Mouse (Mus musculus) liver, postnatal 0 days (tissue): ENCODE measurements around the gene Yy1.

Source experiments
- CTCF ChIP-seq: sonication (generic); IDR thresholded peaks from 2 replicates; pipeline ENCODE4 v1.5.1; 2016; ENCODE audit warnings: antibody characterized with exemption, low read depth
- EP300 ChIP-seq: IDR thresholded peaks from 2 replicates; pipeline ENCODE4 v1.6.1; 2016; ENCODE audit warnings: antibody characterized with exemption, low read depth, mild to moderate bottlenecking

DNA sequence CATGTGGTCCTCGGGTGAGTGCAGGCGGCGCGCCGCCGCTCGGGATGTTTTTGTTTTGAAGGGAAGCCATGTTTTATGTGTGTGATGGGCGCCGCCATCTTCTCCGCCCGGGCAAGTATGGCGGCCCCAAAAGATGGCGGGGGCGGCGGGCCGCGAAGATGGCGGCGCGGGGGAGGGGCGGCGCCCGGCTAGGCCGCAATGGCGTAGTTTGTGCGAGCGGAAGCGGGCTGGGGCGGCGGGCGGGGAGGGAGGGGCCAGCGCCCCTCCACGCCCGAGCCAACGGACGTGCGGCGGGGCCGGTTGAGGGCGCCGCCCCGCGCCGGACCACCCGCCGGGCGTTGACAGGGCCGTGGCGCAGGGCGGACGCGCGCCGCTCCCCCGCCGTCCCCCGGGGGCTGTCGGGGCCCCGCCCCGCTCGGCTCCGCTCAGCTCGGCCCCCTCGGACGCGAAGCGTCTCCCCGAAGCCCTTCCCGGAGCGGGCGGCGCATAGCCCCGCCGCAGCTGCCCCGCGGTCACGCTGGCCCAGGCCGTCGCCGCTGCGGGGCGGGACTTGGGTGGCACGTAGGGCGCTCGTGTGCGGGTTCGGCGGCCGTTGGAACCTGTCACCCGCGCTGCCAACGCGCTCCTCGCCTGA, 1.4 kb downstream of the Yy1 start:
- TF ChIP-seq CTCF (no peak), EP300 (no peak)
